Mouse (Mus musculus): ENCODE measurements around the gene Rln1.

Gene Rln1

GRCm38 (mm10) chr19:29294756-29295155 lies 39.7 kb downstream of the Rln1 start:
- peaks cover 13% of the 10 kb centered on the region for H3K36me3 ChIP-seq (ENCODE audit: control insufficient read depth, insufficient read depth, low read length, poor library complexity, severe bottlenecking)
- no peaks in the 10 kb centered on the region for H3K27me3 ChIP-seq (ENCODE audit: control insufficient read depth, insufficient read depth, low read length, poor library complexity, severe bottlenecking)
- DNase-seq (ENCODE audit: low read depth, low spot score): no peak

DNA sequence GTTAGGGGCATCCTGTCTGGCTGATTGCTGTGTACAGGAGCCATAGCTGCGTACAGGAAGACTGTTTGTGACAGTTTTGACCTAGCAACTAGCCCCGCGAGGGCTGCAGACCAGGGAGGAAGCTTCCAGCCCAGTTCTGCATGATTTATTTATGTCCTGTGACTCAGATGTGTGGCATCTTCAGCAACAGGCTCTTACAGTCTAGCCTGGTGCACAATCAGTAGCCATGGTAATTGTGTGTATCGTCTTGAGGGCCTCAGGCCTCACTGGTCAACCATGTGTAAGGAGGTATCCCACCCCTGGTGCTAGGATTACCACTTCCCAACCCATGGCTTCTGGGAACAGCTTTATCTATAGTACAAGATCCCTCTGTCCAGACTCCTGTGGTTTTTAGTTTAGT lies 41.9 kb downstream of the Rln1 start:
- DNase-seq (ENCODE audit: low read depth, low spot score): no peak
- Histone ChIP-seq H3K27me3 (ENCODE audit: control insufficient read depth, insufficient read depth, low read length, poor library complexity, severe bottlenecking) (no peaks in the 10 kb centered on the region), H3K36me3 (ENCODE audit: control insufficient read depth, insufficient read depth, low read length, poor library complexity, severe bottlenecking) (peaks cover 16% of the 10 kb centered on the region)

DNA sequence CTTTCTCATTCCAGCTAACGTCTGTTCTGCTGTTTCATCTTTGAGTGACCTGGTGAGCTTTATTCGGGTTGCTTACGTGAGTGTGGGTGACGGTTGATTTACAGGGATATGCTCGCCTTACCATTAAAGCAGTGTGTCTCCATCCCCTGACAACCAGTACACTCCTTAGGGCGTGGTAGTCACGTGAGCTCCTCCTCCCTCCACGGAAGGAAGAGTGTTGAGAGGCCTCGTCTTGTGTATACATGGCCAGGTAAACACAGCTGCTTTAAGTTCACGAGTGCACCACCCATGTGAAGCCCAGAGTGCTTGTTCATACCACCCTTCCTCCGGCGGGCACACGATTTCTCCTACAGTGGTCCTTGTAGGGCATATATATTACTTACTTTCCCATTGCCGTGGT lies 42.9 kb downstream of the Rln1 start:
- DNase-seq (ENCODE audit: low read depth, low spot score): no peak
- H3K27me3 ChIP-seq (ENCODE audit: control insufficient read depth, insufficient read depth, low read length, poor library complexity, severe bottlenecking): no peaks in the 10 kb centered on the region
- H3K36me3 ChIP-seq (ENCODE audit: control insufficient read depth, insufficient read depth, low read length, poor library complexity, severe bottlenecking): peaks cover 16% of the 10 kb centered on the region

- no peaks in the 10 kb centered on the region for H3K27me3 ChIP-seq (ENCODE audit: control insufficient read depth, insufficient read depth, low read length, poor library complexity, severe bottlenecking)
- DNase-seq (ENCODE audit: low read depth, low spot score): peak; percentile 12
- peaks cover 18% of the 10 kb centered on the region for H3K36me3 ChIP-seq (ENCODE audit: control insufficient read depth, insufficient read depth, low read length, poor library complexity, severe bottlenecking)
Measured at GRCm38 (mm10) chr19:29287863-29288262, 46.6 kb downstream of the Rln1 start.

GRCm38 (mm10) chr19:29285451-29285869 lies 49.0 kb downstream of the Rln1 start:
- no peak for DNase-seq (ENCODE audit: low read depth, low spot score)
- Histone ChIP-seq H3K27me3 (ENCODE audit: control insufficient read depth, insufficient read depth, low read length, poor library complexity, severe bottlenecking) (no peaks in the 10 kb centered on the region), H3K36me3 (ENCODE audit: control insufficient read depth, insufficient read depth, low read length, poor library complexity, severe bottlenecking) (peaks cover 17% of the 10 kb centered on the region)
